Mouse (Mus musculus) layer of hippocampus, adult 18-20 months (tissue): ENCODE data around the gene Slc45a1. TPM values are rescaled to one million over a fixed set of nuclear protein-coding genes. Genes with fewer than 3 reads are reported as not detected.

Source experiments
- DNase-seq, 2 experiments: peaks; one replicate each; pipeline ENCODE4 v3.0.0; 2022; ENCODE audit warnings: low spot score in 2 of 2
- long read RNA-seq: library from polyadenylated mRNA; stranded (forward); transcript quantifications from one replicate; pipeline ENCODE4 v2.0.0, GENCODE M21; 2021
- total RNA-seq, 2 experiments: library from RNA; stranded (reverse); gene quantifications; 2 replicates each; pipeline ENCODE4 v1.2.3; 2021

Slc45a1 gene
- 10 to 100 TPM; 37.8 to 39.3 TPM for total RNA-seq
- long read RNA-seq, transcript Slc45a1-201 (9 exons, 3,387 nt) = major isoform, 39 of 59 reads
- long read RNA-seq, partial matches to known transcripts = 11 of 59 reads
- long read RNA-seq, other reads (novel, unspliced or antisense) = 7 of 59 reads

- DNase-seq = peak; percentile 33 to 65
Observed at GRCm38 (mm10) chr4:150651390-150652277, at the start of gene Slc45a1. Slc45a1 (minus strand) TSS chr4:150652174.

- DNase-seq = no peak
Observed at GRCm38 (mm10) chr4:150700849-150701248, 48.9 kb upstream of the Slc45a1 start.

GRCm38 (mm10) chr4:150694434-150695108 is 42.6 kb upstream of the Slc45a1 start:
- no peak for DNase-seq

GRCm38 (mm10) chr4:150692861-150693403 is 41.0 kb upstream of the Slc45a1 start:
- no peak for DNase-seq

GRCm38 (mm10) chr4:150690759-150691158 is 38.8 kb upstream of the Slc45a1 start:
- no peak for DNase-seq

GRCm38 (mm10) chr4:150689553-150689952 is 37.6 kb upstream of the Slc45a1 start:
- DNase-seq = no peak

- DNase-seq = no peak
Observed at GRCm38 (mm10) chr4:150687126-150687753, 35.3 kb upstream of the Slc45a1 start.

GRCm38 (mm10) chr4:150686538-150686937 is 34.6 kb upstream of the Slc45a1 start:
- no peak for DNase-seq

GRCm38 (mm10) chr4:150685778-150686493 is 34.0 kb upstream of the Slc45a1 start:
- DNase-seq = no peak

GRCm38 (mm10) chr4:150685043-150685777 is 33.2 kb upstream of the Slc45a1 start:
- DNase-seq = no peak

GRCm38 (mm10) chr4:150680373-150680772 is 28.4 kb upstream of the Slc45a1 start:
- DNase-seq = no peak

- DNase-seq = no peak
Observed at GRCm38 (mm10) chr4:150678789-150679188, 26.8 kb upstream of the Slc45a1 start.

- DNase-seq = no peak
Observed at GRCm38 (mm10) chr4:150677846-150678224, 25.9 kb upstream of the Slc45a1 start.

GRCm38 (mm10) chr4:150677126-150677845 is 25.3 kb upstream of the Slc45a1 start:
- DNase-seq = no peak

GRCm38 (mm10) chr4:150676029-150676428 is 24.1 kb upstream of the Slc45a1 start:
- DNase-seq = no peak

GRCm38 (mm10) chr4:150675274-150675673 is 23.3 kb upstream of the Slc45a1 start:
- DNase-seq = no peak

- DNase-seq = no peak
Observed at GRCm38 (mm10) chr4:150665806-150666205, 13.8 kb upstream of the Slc45a1 start.

- DNase-seq = no peak
Observed at GRCm38 (mm10) chr4:150664726-150665125, 12.8 kb upstream of the Slc45a1 start.

GRCm38 (mm10) chr4:150663192-150663591 is 11.2 kb upstream of the Slc45a1 start:
- peak in 1 of 2 experiments; percentile 30 for DNase-seq
